Mouse (Mus musculus): ENCODE results near the gene Bfsp1. TPM values are rescaled to one million over a fixed set of nuclear protein-coding genes. Genes with fewer than 3 reads are reported as not detected.
A peak's percentile ranks its signal among the peaks of the same experiment; 100 is the strongest.

Gene Bfsp1
- total and polyA plus RNA-seq, 3 experiments, result 2.7 to 3.4 TPM; not detected in 1

DNA sequence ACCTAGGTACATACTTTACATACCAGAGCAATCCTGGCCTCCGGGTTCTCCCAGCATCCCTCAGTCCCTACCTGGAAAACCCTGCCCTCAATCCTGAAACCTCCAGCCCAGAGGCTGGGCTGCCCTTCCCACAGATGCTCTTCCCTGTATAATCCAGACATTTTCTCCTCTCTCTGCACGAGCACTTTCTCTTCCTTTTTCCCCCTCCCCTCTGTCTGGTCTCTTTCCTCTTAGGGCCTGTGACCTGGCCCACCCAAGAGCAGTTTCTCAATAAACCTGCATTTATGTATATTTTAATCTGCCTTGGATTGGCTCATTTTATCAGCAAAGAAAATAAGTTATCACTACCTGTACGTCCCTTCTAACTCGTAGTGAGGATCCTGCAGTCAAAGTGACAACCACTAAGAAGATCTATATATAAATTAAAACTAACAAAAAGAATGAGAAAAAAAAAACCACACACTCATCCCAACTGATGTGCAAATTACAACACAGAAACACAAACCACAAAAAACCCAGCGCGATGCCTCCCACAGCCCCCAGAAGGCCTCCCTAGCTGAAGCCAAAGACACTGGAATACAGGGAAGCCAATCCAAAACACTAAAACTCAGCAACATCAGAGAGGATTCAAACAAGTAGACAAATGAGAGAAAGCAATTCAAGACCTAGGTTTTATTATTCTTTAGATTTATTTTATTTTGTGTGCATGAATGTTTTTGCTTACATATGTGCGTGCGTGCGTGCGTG lies 28.5 kb upstream of the Bfsp1 start:
- Histone ChIP-seq H3K9me3 (replicated peaks; ENCODE audit: insufficient read depth, low read length) (no peaks in the 10 kb centered on the region), H3K27me3 (ENCODE audit: control insufficient read depth in 1 of 2, insufficient read depth in 2 of 2, low read length in 2 of 2) (no peaks in the 10 kb centered on the region), H3K9ac (ENCODE audit: control insufficient read depth, low read depth, low read length, poor library complexity, severe bottlenecking) (no peak overlapping the region), H3K36me3 (ENCODE audit: control insufficient read depth in 1 of 2, insufficient read depth in 2 of 2, low read length in 2 of 2) (peaks cover 0 to 5% of the 10 kb centered on the region in 2 experiments; a peak in 2 of 4 replicates), H3K79me2 (ENCODE audit: control insufficient read depth, insufficient read depth, low read length, poor library complexity) (peaks cover 9% of the 10 kb centered on the region), H3K4me1 (ENCODE audit: control insufficient read depth in 1 of 2, insufficient read depth in 2 of 2, low read length in 2 of 2) (peaks cover 0 to 8% of the 10 kb centered on the region in 2 experiments; a peak in 3 of 4 replicates), H3K4me3 (ENCODE audit: control insufficient read depth in 1 of 2, insufficient read depth in 1 of 2, low read depth in 2 of 2, low read length in 2 of 2) (no peak overlapping the region), H3K27ac (ENCODE audit: control insufficient read depth, low read depth, low read length) (no peak overlapping the region)
- DNase-seq (ENCODE audit: low read depth, low spot score), result no peak
- TF ChIP-seq RAD21 (IDR thresholded peaks at IDR 0.05; ENCODE audit: low read depth, low read length) (no peak), POLR2AphosphoS5 (IDR thresholded peaks at IDR 0.05; ENCODE audit: borderline replicate concordance, low read depth, low read length) (no peak), TCF12 (IDR thresholded peaks at IDR 0.05; ENCODE audit: low read depth, low read length) (no peak), SIN3A (IDR thresholded peaks at IDR 0.05; ENCODE audit: low read length) (no peak), CTCF (IDR thresholded peaks at IDR 0.05 in 2 of 3, conservative IDR thresholded peaks at IDR 0.05 in 1 of 3; ENCODE audit: control insufficient read depth in 1 of 3, insufficient read depth in 1 of 3, low read depth in 2 of 3, low read length in 3 of 3, poor library complexity in 1 of 3, severe bottlenecking in 1 of 3) (no peak), NRF1 (IDR thresholded peaks at IDR 0.05; ENCODE audit: insufficient read depth, low read depth, low read length, poor library complexity, severe bottlenecking) (no peak), BHLHE40 (IDR thresholded peaks at IDR 0.05; ENCODE audit: borderline replicate concordance, low read depth, low read length) (no peak)

DNA sequence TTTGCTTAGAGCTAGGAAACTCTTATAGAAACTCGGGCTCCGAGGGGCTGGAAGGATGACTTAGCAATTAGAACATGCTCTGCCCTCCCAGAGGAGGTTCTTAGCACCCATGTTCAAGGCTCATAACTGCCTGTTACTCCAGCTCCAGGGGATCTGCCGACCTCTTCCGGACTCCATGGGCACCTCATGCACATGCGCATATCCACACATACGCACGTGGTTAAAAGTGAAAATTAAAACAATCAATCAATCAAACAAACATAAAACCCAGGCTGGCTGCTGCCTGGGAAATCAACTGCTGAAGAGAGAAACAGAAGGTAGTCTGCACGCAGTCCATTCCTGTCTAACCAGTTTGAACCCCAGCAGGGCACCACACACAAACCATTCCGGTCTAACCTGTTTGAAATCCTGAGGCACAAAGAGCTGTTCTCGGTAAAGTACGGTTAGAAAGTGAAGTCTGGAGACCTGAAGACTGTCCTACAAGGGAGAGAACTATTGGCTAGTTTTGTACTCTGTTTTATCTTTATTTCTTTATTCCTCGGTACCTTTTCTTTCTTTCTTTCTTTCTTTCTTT lies 27.0 kb upstream of the Bfsp1 start:
- Histone ChIP-seq H3K27me3 (ENCODE audit: control insufficient read depth in 1 of 2, insufficient read depth in 2 of 2, low read length in 2 of 2) (no peaks in the 10 kb centered on the region), H3K79me2 (ENCODE audit: control insufficient read depth, insufficient read depth, low read length, poor library complexity) (peaks cover 9% of the 10 kb centered on the region), H3K4me3 (ENCODE audit: control insufficient read depth in 1 of 2, insufficient read depth in 1 of 2, low read depth in 2 of 2, low read length in 2 of 2) (peak overlapping the region; percentile 67 to 84), H3K4me1 (ENCODE audit: control insufficient read depth in 1 of 2, insufficient read depth in 2 of 2, low read length in 2 of 2) (peaks cover 0 to 8% of the 10 kb centered on the region in 2 experiments; a peak in 3 of 4 replicates), H3K27ac (ENCODE audit: control insufficient read depth, low read depth, low read length) (peak overlapping the region; percentile 84), H3K9me3 (replicated peaks; ENCODE audit: insufficient read depth, low read length) (no peaks in the 10 kb centered on the region), H3K9ac (ENCODE audit: control insufficient read depth, low read depth, low read length, poor library complexity, severe bottlenecking) (peak overlapping the region; percentile 96), H3K36me3 (ENCODE audit: control insufficient read depth in 1 of 2, insufficient read depth in 2 of 2, low read length in 2 of 2) (peaks cover 0 to 5% of the 10 kb centered on the region in 2 experiments; a peak in 2 of 4 replicates)
- DNase-seq (ENCODE audit: low read depth, low spot score), result peak; percentile 82
- TF ChIP-seq MEF2A (IDR thresholded peaks at IDR 0.05; ENCODE audit: extremely low read depth, insufficient replicate concordance, low read depth, low read length, poor library complexity, severe bottlenecking) (no peak), TCF12 (IDR thresholded peaks at IDR 0.05; ENCODE audit: low read depth, low read length) (no peak), JUND (IDR thresholded peaks at IDR 0.05; ENCODE audit: low read depth, low read length) (no peak), POLR2AphosphoS2 (IDR thresholded peaks at IDR 0.05; ENCODE audit: low read length) (no peak; the same call in 1 of the 2 replicates), POLR2A (IDR thresholded peaks at IDR 0.05; ENCODE audit: control insufficient read depth in 1 of 2, insufficient read depth in 1 of 2, low read depth in 1 of 2, low read length in 2 of 2, poor library complexity in 1 of 2) (peak in 1 of 2 experiments; percentile 75; a peak in 2 of 4 replicates), E2F4 (IDR thresholded peaks at IDR 0.05; ENCODE audit: borderline replicate concordance, low read depth, low read length) (no peak), UBTF (IDR thresholded peaks at IDR 0.05; ENCODE audit: borderline replicate concordance, insufficient read depth, low read depth, low read length) (no peak), CHD2 (IDR thresholded peaks at IDR 0.05; ENCODE audit: low read length) (no peak), RAD21 (IDR thresholded peaks at IDR 0.05; ENCODE audit: low read depth, low read length) (no peak), BHLHE40 (IDR thresholded peaks at IDR 0.05; ENCODE audit: borderline replicate concordance, low read depth, low read length) (no peak), ZC3H11A (IDR thresholded peaks at IDR 0.05; ENCODE audit: low read depth, low read length) (no peak), GATA1 (IDR thresholded peaks at IDR 0.05; ENCODE audit: low read depth, low read length) (no peak), CTCF (IDR thresholded peaks at IDR 0.05 in 2 of 3, conservative IDR thresholded peaks at IDR 0.05 in 1 of 3; ENCODE audit: control insufficient read depth in 1 of 3, insufficient read depth in 1 of 3, low read depth in 2 of 3, low read length in 3 of 3, poor library complexity in 1 of 3, severe bottlenecking in 1 of 3) (no peak), HCFC1 (IDR thresholded peaks at IDR 0.05; ENCODE audit: low read depth, low read length) (no peak), KAT2A (conservative IDR thresholded peaks at IDR 0.05; ENCODE audit: low read depth, low read length) (no peak), NELFE (IDR thresholded peaks at IDR 0.05; ENCODE audit: low read depth, low read length) (peak; percentile 57), MYC (IDR thresholded peaks at IDR 0.05; ENCODE audit: low read depth, low read length) (peak; percentile 99), EP300 (IDR thresholded peaks at IDR 0.05; ENCODE audit: low read depth in 1 of 2, low read length in 2 of 2) (no peak), MXI1 (IDR thresholded peaks at IDR 0.05; ENCODE audit: low read depth, low read length) (peak; percentile 84), POLR2AphosphoS5 (IDR thresholded peaks at IDR 0.05; ENCODE audit: borderline replicate concordance, low read depth, low read length) (no peak), SMC3 (IDR thresholded peaks at IDR 0.05; ENCODE audit: low read depth, low read length) (no peak), ETS1 (IDR thresholded peaks at IDR 0.05; ENCODE audit: low read depth, low read length) (no peak; the same call in 1 of the 2 replicates), ZNF384 (IDR thresholded peaks at IDR 0.05; ENCODE audit: low read depth, low read length) (peak; percentile 78), USF1 (IDR thresholded peaks at IDR 0.05; ENCODE audit: low read depth, low read length) (peak; percentile 8; the same call in 1 of the 2 replicates), ELF1 (IDR thresholded peaks at IDR 0.05; ENCODE audit: low read depth, low read length) (peak; percentile 40; the same call in 1 of the 2 replicates)
